Mouse (Mus musculus): ENCODE results near the gene Urb1. TPM values are rescaled to one million over a fixed set of nuclear protein-coding genes. Genes with fewer than 3 reads are reported as not detected.

Gene Urb1
- polyA plus RNA-seq, 1 experiment from 2014 or later: 12.8 TPM

DNA sequence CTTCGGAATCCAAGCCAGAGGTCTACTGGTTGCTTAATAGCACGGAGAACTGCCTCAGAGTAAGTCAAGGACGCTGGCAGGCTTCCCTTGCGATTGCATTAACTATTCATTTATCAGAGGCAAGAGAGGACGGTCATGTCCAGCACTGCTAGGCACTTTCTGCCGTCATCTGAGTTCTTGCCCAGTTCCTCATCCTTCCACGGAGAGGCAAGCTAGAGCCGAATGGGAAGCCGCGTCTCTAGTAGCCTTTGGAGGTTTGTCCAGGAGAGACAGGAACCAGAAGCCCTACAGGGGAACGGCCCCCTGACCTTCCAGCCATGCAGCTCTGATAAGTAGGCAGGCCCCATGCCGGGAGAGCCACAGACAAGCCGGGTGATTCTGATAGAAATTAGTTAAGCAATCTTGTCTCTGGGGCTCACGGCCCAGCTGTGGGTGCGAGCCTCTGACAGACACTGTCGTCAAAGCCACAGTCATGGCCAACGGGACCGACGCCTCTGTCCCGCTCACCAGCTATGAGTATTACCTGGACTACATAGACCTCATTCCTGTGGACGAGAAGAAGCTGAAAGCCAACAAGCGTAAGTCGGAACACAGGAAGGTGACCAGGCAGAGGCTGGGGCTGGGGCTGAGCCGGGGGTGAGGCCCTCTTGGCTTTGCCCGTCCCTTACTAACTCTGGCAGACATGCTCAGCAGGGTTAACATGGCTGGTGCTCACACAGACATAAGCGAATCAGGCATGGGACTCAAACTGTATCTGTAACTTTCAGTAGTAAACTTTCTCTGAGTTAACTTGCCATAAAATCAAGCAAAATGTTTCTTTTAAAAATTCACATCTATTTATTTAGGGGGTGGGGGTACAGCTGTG, 71.9 kb downstream of the Urb1 start, which contains the start of gene Mrap:
TSS of gene Mrap (plus strand) at position 116 of the 865 bp plus-strand sequence.
- DNase-seq (ENCODE audit: low spot score) (no peak), ATAC-seq (ENCODE audit: insufficient read depth, low FRiP score, low TSS enrichment) (no peak)
- no peak within 1 kb of the TSS for H3K4me2 ChIP-seq (ENCODE audit: low read depth)
- no peak within 1 kb of the TSS for H3K4me3 ChIP-seq (ENCODE audit: low read depth, low read length)
- H3K9ac ChIP-seq (ENCODE audit: low read length): no peak within 1 kb of the TSS
- H3K4me1 ChIP-seq (ENCODE audit: control insufficient read depth, insufficient read depth, low read length): no peaks in the 10 kb centered on the region
- no peaks in the 10 kb centered on the region for H3K9me3 ChIP-seq (ENCODE audit: control insufficient read depth, low read length)
- no peak within 1 kb of the TSS for H3K27ac ChIP-seq (ENCODE audit: low read depth, low read length)
- no peaks in the 10 kb centered on the region for H3K36me3 ChIP-seq (ENCODE audit: control insufficient read depth, insufficient read depth, low read length)
- no peaks in the 10 kb centered on the region for H3K27me3 ChIP-seq (ENCODE audit: control insufficient read depth, insufficient read depth, low read length)
- WGBS: 87% methylated on average over 26 of the region's 26 CpGs

DNA sequence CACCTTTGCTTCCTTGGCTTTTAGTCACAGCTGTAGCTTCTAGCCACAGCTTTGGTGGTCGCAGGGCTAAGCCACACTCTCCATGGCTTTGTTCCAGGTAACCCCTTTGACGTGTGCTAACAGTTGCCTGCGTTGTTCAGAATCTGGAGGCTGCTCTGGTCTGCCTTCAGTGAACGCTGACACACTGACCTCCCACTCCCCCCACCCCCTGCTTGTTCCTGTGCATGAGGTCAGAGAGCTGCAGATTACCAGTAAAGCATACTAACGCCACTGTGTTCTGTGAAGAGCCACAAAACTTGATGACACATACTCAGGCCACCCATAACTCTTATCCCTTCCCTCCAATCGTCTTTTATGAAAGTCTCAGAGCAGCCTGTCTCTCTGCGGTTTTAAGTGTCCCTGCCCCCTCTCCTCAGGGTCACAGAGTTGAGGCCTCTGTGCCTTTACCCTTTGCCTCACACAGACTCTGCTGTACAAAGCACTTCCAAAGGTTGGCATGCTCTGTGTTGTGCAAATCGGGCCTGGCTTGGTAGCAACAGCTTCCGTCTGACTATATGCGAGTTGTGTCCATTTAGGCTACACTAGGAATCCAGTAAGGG, 73.4 kb downstream of the Urb1 start:
- H3K4me1 ChIP-seq (ENCODE audit: control insufficient read depth, insufficient read depth, low read length): no peaks in the 10 kb centered on the region
- H3K36me3 ChIP-seq (ENCODE audit: control insufficient read depth, insufficient read depth, low read length): no peaks in the 10 kb centered on the region
- H3K27me3 ChIP-seq (ENCODE audit: control insufficient read depth, insufficient read depth, low read length): no peaks in the 10 kb centered on the region
- WGBS: 73% methylated on average over 10 of the region's 10 CpGs
- no peak overlapping the region for H3K9ac ChIP-seq (ENCODE audit: low read length)
- H3K4me2 ChIP-seq (ENCODE audit: low read depth): no peak overlapping the region
- ATAC-seq (ENCODE audit: insufficient read depth, low FRiP score, low TSS enrichment): no peak
- H3K9me3 ChIP-seq (ENCODE audit: control insufficient read depth, low read length): no peaks in the 10 kb centered on the region
- H3K27ac ChIP-seq (ENCODE audit: low read depth, low read length): no peak overlapping the region
- H3K4me3 ChIP-seq (ENCODE audit: low read depth, low read length): no peak overlapping the region
- DNase-seq (ENCODE audit: low spot score): no peak

- H3K9ac ChIP-seq (ENCODE audit: low read length): no peak overlapping the region
- no peak overlapping the region for H3K27ac ChIP-seq (ENCODE audit: low read depth, low read length)
- H3K4me3 ChIP-seq (ENCODE audit: low read depth, low read length): no peak overlapping the region
- no peak overlapping the region for H3K4me2 ChIP-seq (ENCODE audit: low read depth)
- H3K27me3 ChIP-seq (ENCODE audit: control insufficient read depth, insufficient read depth, low read length): no peaks in the 10 kb centered on the region
- H3K9me3 ChIP-seq (ENCODE audit: control insufficient read depth, low read length): no peaks in the 10 kb centered on the region
- no peak for ATAC-seq (ENCODE audit: insufficient read depth, low FRiP score, low TSS enrichment)
- H3K4me1 ChIP-seq (ENCODE audit: control insufficient read depth, insufficient read depth, low read length): no peaks in the 10 kb centered on the region
- 89% methylated on average over 4 of the region's 4 CpGs for WGBS
- no peaks in the 10 kb centered on the region for H3K36me3 ChIP-seq (ENCODE audit: control insufficient read depth, insufficient read depth, low read length)
- DNase-seq (ENCODE audit: low spot score): no peak
Measured at GRCm38 (mm10) chr16:90735611-90736010, 74.6 kb downstream of the Urb1 start.

- H3K27ac ChIP-seq (ENCODE audit: low read depth, low read length): peak within 1 kb of the TSS; percentile 51; the same call in 1 of the 2 replicates
- ATAC-seq (ENCODE audit: insufficient read depth, low FRiP score, low TSS enrichment): peak; percentile 93
- H3K4me1 ChIP-seq (ENCODE audit: control insufficient read depth, insufficient read depth, low read length): peaks cover 6% of the 10 kb centered on the region
- H3K36me3 ChIP-seq (ENCODE audit: control insufficient read depth, insufficient read depth, low read length): no peaks in the 10 kb centered on the region; the same call in 1 of the 2 replicates
- H3K4me3 ChIP-seq (ENCODE audit: low read depth, low read length): peak within 1 kb of the TSS; percentile 77
- H3K4me2 ChIP-seq (ENCODE audit: low read depth): peak within 1 kb of the TSS; percentile 97
- 3% methylated on average over 53 of the region's 53 CpGs for WGBS
- no peaks in the 10 kb centered on the region for H3K9me3 ChIP-seq (ENCODE audit: control insufficient read depth, low read length)
- no peaks in the 10 kb centered on the region for H3K27me3 ChIP-seq (ENCODE audit: control insufficient read depth, insufficient read depth, low read length)
- peak; percentile 98 for DNase-seq (ENCODE audit: low spot score)
- H3K9ac ChIP-seq (ENCODE audit: low read length): peak within 1 kb of the TSS; percentile 79
Measured at GRCm38 (mm10) chr16:90727233-90728115, 82.7 kb downstream of the Urb1 start, which contains the start of gene Mis18a. Gene Mis18a, minus strand, starts transcription at chr16:90727404.

- H3K4me2 ChIP-seq (ENCODE audit: low read depth): peak overlapping the region; percentile 97
- no peak for DNase-seq (ENCODE audit: low spot score)
- ATAC-seq (ENCODE audit: insufficient read depth, low FRiP score, low TSS enrichment): peak; percentile 70
- peaks cover 6% of the 10 kb centered on the region for H3K4me1 ChIP-seq (ENCODE audit: control insufficient read depth, insufficient read depth, low read length)
- no peaks in the 10 kb centered on the region for H3K9me3 ChIP-seq (ENCODE audit: control insufficient read depth, low read length)
- H3K9ac ChIP-seq (ENCODE audit: low read length): peak overlapping the region; percentile 79
- H3K27ac ChIP-seq (ENCODE audit: low read depth, low read length): no peak overlapping the region
- no peaks in the 10 kb centered on the region for H3K27me3 ChIP-seq (ENCODE audit: control insufficient read depth, insufficient read depth, low read length)
- 7% methylated on average over 38 of the region's 38 CpGs for WGBS
- H3K36me3 ChIP-seq (ENCODE audit: control insufficient read depth, insufficient read depth, low read length): no peaks in the 10 kb centered on the region; the same call in 1 of the 2 replicates
- H3K4me3 ChIP-seq (ENCODE audit: low read depth, low read length): peak overlapping the region; percentile 77
Measured at GRCm38 (mm10) chr16:90726600-90727227, 83.5 kb downstream of the Urb1 start.

GRCm38 (mm10) chr16:90724051-90724450, 86.2 kb downstream of the Urb1 start:
- no peak for ATAC-seq (ENCODE audit: insufficient read depth, low FRiP score, low TSS enrichment)
- no peak for DNase-seq (ENCODE audit: low spot score)
- H3K36me3 ChIP-seq (ENCODE audit: control insufficient read depth, insufficient read depth, low read length): peaks cover 7% of the 10 kb centered on the region
- H3K4me3 ChIP-seq (ENCODE audit: low read depth, low read length): no peak overlapping the region
- H3K9me3 ChIP-seq (ENCODE audit: control insufficient read depth, low read length): no peaks in the 10 kb centered on the region
- H3K27me3 ChIP-seq (ENCODE audit: control insufficient read depth, insufficient read depth, low read length): no peaks in the 10 kb centered on the region
- no peak overlapping the region for H3K9ac ChIP-seq (ENCODE audit: low read length)
- H3K27ac ChIP-seq (ENCODE audit: low read depth, low read length): no peak overlapping the region
- WGBS: 96% methylated on average over 4 of the region's 4 CpGs
- no peak overlapping the region for H3K4me2 ChIP-seq (ENCODE audit: low read depth)
- peaks cover 6% of the 10 kb centered on the region for H3K4me1 ChIP-seq (ENCODE audit: control insufficient read depth, insufficient read depth, low read length)

DNA sequence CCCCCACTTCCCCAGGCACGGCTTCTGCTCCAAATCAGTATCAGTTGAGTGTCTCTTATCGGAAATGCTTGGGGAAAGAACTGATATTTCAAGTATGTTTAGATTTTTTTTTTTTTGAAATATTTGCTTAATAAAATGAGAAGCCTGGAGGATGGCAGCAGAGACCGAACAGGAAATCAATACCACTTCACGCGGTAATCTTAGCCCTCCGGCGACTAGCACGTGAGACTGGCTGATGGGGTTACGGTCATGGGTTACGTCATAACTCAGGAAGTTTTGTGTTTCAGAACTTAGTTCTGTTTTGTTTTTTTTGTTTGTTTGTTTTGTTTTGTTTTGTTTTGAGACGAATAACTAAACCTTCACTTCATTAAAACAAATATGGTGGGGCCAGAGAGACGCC, 99.9 kb downstream of the Urb1 start:
- Histone ChIP-seq H3K4me3 (ENCODE audit: low read depth, low read length) (no peak overlapping the region), H3K27ac (ENCODE audit: low read depth, low read length) (0 out of 2 replicates have a peak overlapping the region, but pooled peaks have one; percentile 9), H3K9ac (ENCODE audit: low read length) (no peak overlapping the region), H3K4me1 (ENCODE audit: control insufficient read depth, insufficient read depth, low read length) (peaks cover 8% of the 10 kb centered on the region; the same call in 1 of the 2 replicates), H3K4me2 (ENCODE audit: low read depth) (no peak overlapping the region), H3K27me3 (ENCODE audit: control insufficient read depth, insufficient read depth, low read length) (peaks cover 4% of the 10 kb centered on the region; the same call in 1 of the 2 replicates), H3K36me3 (ENCODE audit: control insufficient read depth, insufficient read depth, low read length) (no peaks in the 10 kb centered on the region), H3K9me3 (ENCODE audit: control insufficient read depth, low read length) (no peaks in the 10 kb centered on the region)
- no peak for ATAC-seq (ENCODE audit: insufficient read depth, low FRiP score, low TSS enrichment)
- 75% methylated on average over 12 of the region's 12 CpGs for WGBS
- no peak for DNase-seq (ENCODE audit: low spot score)

Data from neural tube, embryonic 11.5 days (tissue).